Mouse (Mus musculus) gastrocnemius, adult 2 months (tissue): ENCODE measurements at regions not wholly inside any gene's neighbourhood (a gene's known extent, or its start where the extent isn't known, plus 50 kb on each side); places are given as distances from the start of the nearest gene placed in this dataset.

Source experiments
- DNase-seq: peaks from one replicate; pipeline ENCODE4 v3.0.0; 2022
- H3K27ac ChIP-seq: fragments of 200-600 bp; 2 replicates; pipeline ENCODE4 v1.8.1; 2022; ENCODE audit warnings: mild to moderate bottlenecking
- H3K4me3 ChIP-seq: fragments of 200-600 bp; 2 replicates; pipeline ENCODE4 v1.8.1; 2022; ENCODE audit warnings: mild to moderate bottlenecking, moderate library complexity
- CTCF ChIP-seq: fragments of 200-600 bp; IDR thresholded peaks from 2 replicates; pipeline ENCODE4 v1.8.1; 2022; ENCODE audit warnings: antibody characterized with exemption, mild to moderate bottlenecking, moderate library complexity
- intact Hi-C: fragments of 180-260 bp; cut with DNase I; formaldehyde crosslinking; loops from one replicate; pipeline ENCODE4 v1.15.1; 2025

DNA sequence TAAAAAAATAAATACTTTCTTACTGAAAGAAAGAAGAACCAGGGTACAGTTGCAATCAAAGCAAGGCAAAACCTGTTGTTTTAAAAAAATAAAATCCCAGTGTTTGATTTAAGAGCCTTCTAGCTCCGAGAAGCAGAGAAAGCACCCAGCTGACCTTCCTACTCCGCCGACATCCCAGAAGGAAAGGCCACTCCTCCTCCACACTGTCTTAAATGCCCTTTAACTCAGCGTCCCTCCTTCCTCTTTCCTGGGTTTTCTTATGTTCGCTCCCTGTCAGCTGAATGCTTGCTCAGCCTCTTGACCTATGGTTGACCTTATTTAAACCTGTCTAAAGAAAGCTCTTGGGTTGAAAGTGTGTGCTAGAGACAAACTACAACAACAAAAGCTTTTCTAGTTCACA, 79.1 kb downstream of the Sptssa start:
- Histone ChIP-seq H3K27ac (no peak overlapping the region), H3K4me3 (no peak overlapping the region)
- TF ChIP-seq CTCF, result no peak
- intact Hi-C loops, result no loop called here
- DNase-seq, result no peak

GRCm38 (mm10) chr12:54576821-54577220, 79.6 kb downstream of the Sptssa start:
- no peak overlapping the region for H3K27ac ChIP-seq
- intact Hi-C loops, result no loop called here
- H3K4me3 ChIP-seq, result no peak overlapping the region
- peak; percentile 5; the same call in 1 of the 2 replicates for TF ChIP-seq CTCF
- DNase-seq, result no peak

DNA sequence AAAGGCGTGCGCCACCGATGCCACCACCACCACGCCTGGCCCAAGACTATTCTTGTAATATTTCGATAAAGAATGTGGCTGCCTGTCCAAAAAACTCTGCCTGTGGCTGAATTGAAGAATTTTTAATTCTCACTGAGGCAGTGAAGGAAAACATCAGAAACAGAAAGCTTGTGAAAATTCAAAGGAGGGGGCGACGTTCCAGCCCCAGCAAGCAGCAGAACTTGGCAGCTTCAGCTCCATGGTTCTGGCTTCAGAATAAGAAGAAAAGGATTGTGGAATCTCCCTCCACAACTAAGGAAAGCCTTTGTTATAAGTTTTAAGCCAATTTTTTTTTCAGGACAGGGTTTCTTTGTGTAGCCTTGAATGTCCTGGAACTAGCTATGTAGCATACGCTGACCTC, 83.5 kb downstream of the Sptssa start:
- TF ChIP-seq CTCF, result no peak
- no peak overlapping the region for H3K4me3 ChIP-seq
- DNase-seq, result no peak
- no peak overlapping the region for H3K27ac ChIP-seq
- intact Hi-C loops, result no loop called here

DNA sequence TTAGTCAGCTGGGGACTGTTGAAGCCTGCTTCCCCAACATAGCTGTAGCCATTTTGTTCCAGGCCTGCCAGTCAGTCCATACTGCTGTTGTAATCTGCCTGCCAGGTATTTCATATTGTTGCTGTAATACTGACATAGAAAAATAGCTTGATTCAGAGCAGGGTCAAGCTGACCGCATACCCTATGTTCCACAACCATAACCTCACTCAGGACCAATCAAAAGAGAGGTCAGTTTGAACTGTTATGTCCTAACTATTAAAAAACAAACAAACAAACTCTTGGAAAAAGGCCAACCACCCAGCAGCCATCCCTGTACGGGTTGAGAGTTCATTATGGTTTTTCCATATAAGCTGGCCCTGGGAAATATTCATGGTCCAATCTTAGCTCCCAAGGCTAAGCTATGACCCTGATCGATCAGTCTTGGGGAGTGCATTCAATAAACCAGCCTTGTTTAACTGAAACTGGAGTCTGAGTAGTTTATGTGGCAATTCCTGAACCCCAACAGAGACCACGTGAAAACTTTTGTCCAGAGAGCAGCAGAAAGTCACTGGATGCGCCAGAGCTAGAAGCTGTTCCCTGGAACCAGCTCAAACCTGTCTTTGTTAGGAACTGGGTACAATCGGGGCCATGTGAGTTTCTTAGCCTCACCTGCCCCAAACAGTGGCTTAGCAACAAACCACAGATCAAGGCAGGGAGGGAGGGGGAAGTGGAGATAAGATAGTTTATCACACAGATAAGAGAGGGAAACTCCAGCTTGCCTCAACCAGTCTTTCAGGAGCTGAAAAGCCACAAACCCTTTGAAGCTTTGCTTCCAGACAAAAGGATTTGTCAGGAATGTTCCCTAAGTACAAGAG, 88.1 kb downstream of the Sptssa start:
- intact Hi-C loops, result no loop called here
- TF ChIP-seq CTCF, result no peak
- no peak overlapping the region for H3K27ac ChIP-seq
- DNase-seq, result no peak
- no peak overlapping the region for H3K4me3 ChIP-seq

DNA sequence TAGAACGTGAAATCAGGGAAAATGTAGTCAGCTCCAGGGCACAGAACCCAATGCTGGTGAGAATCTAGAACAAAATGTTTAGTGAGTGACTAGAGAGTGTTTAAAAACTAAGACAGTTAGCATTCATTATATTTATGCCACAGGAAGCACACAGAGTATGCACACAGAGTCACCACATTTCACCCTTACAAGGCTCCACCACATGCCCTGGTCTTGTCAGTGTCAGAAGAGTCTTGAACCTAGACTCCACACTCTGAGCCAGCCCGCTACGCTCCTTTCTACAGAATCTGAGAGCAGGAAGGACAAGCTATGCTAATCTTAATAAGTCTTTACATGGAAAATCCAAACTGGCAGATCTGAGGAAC, 89.0 kb downstream of the Sptssa start:
- H3K27ac ChIP-seq, result no peak overlapping the region
- no peak for DNase-seq
- no peak overlapping the region for H3K4me3 ChIP-seq
- no peak for TF ChIP-seq CTCF
- intact Hi-C loops, result no loop called here

DNA sequence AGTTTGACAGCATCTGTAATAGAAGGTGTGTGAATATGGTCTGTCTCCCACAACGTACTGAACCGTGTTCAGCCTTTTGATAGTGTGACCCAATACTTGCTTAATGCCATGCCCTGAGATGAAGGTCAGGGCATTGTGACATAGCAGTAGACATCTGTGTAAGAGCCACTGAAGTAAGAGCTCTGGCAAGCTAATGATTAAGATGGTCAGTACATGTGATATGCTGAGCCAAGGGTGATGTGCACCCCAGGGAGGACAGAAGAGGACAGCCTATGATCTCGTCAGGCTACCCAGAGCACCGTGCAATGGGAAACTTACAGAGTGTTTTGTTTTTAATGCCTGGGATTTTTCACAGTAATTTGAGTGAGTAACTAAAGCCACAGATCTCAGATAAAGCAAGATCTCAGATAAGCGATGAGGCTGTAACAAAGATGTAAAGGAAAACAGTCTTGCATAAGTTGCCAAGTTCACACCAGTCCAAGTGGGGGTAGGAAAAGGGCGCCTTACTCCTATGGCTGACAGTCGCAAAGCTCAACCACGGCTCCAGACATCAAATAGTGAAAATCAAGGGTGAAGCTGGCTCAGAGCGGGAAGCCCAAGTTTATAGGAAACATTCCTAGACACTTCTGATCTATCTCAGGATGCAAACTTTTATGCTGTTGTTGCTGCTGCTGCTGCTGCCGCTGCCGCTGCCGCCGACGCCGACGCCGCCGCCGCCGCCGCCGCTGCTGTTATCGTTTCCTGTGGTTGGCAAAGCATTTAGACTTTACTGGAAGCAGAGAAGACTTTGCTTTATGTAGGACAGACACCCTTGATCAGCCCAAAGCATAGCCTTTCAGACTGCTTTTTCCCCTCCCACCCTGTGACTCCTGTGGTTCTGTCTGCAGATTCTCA, 89.6 kb downstream of the Sptssa start:
- intact Hi-C loops, result no loop called here
- TF ChIP-seq CTCF, result no peak
- no peak overlapping the region for H3K27ac ChIP-seq
- no peak for DNase-seq
- H3K4me3 ChIP-seq, result no peak overlapping the region

DNA sequence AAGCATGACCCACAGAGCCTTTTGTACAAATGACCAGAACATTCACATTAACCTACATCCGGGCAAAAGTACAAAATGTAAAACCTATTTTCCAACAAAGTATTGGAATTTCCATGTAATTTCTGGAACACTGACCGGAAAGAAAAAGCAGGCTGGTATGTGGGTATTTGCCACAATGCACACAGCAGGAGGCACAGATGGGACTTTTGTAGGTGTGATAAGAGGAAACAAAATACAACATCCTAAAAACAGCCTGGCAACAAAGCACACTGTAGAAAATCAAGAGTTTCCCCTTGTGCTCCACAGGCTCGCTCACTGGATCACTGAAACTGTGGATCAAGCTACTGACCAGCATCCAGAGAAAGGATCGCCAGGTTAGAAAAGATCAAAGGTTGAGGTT, 94.4 kb downstream of the Sptssa start:
- DNase-seq, result no peak

DNA sequence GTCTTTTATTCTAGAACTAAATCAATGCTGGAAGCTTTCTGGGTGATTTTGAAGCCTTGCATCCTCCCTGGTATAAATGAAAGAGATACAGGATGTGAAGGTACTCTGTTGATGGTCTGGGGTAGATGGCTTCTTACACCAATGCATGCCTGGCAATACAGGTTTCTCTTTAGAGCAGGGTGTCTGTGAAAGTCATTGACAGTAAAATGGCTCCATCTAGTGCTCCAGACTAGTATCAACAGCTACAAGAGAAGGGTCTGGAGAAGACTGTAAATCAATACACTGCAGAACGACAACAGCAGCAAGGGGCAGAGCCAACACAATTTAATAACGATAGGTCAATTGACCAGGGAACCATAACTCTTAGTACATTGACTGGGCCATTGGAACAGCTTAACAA, 98.3 kb downstream of the Sptssa start:
- H3K27ac ChIP-seq, result no peak overlapping the region
- intact Hi-C loops, result loop anchor here (5.0 kb wide), 1 partner anchor 1641 kb away; no protein-coding TSS in a partner anchor
- no peak overlapping the region for H3K4me3 ChIP-seq
- TF ChIP-seq CTCF, result peak; percentile 69
- DNase-seq, result no peak

More for the DNA sequence above, 94.4 kb downstream of the Sptssa start:
- no peak overlapping the region for H3K27ac ChIP-seq
- intact Hi-C loops, result no loop called here
- H3K4me3 ChIP-seq, result no peak overlapping the region
- TF ChIP-seq CTCF, result no peak

GRCm38 (mm10) chr12:54549659-54550058, 106.7 kb downstream of the Sptssa start:
- Histone ChIP-seq H3K4me3 (no peak overlapping the region), H3K27ac (no peak overlapping the region)
- intact Hi-C loops, result loop anchor here (5.0 kb wide), 1 partner anchor 57 kb away; no protein-coding TSS in a partner anchor
- no peak for DNase-seq
- TF ChIP-seq CTCF, result no peak

- peak; percentile 78 for TF ChIP-seq CTCF
- H3K4me3 ChIP-seq, result no peak overlapping the region
- peak; percentile 73 for DNase-seq
- H3K27ac ChIP-seq, result no peak overlapping the region
- intact Hi-C loops, result loop anchor here (1.0 to 5.0 kb wide), 2 partner anchors 54 to 447 kb away; no protein-coding TSS in a partner anchor
Measured at GRCm38 (mm10) chr12:54545821-54546608, 110.4 kb downstream of the Sptssa start.

- TF ChIP-seq CTCF, result no peak
- intact Hi-C loops, result no loop called here
- Histone ChIP-seq H3K4me3 (no peak overlapping the region), H3K27ac (no peak overlapping the region)
- DNase-seq, result no peak
Measured at GRCm38 (mm10) chr12:54538320-54538705, 118.1 kb downstream of the Sptssa start.

GRCm38 (mm10) chr12:54537690-54538319, 118.6 kb downstream of the Sptssa start:
- TF ChIP-seq CTCF, result no peak
- intact Hi-C loops, result no loop called here

More at GRCm38 (mm10) chr12:54537690-54538319, 118.6 kb downstream of the Sptssa start:
- no peak overlapping the region for H3K4me3 ChIP-seq
- H3K27ac ChIP-seq, result no peak overlapping the region
- no peak for DNase-seq
